Mouse (Mus musculus) T-cell, adult 2 months (primary cell): ENCODE results near the gene Htr6.
A peak's percentile ranks its signal among the peaks of the same experiment; 100 is the strongest.

Source experiments
- DNase-seq: peaks from one replicate; pipeline ENCODE4 v3.0.0; 2022; ENCODE audit warnings: low spot score

Htr6 gene

GRCm38 (mm10) chr4:139043600-139043999, 31.8 kb downstream of the Htr6 start:
- DNase-seq, result no peak

- no peak for DNase-seq
Measured at GRCm38 (mm10) chr4:139042611-139043010, 32.8 kb downstream of the Htr6 start.

DNA sequence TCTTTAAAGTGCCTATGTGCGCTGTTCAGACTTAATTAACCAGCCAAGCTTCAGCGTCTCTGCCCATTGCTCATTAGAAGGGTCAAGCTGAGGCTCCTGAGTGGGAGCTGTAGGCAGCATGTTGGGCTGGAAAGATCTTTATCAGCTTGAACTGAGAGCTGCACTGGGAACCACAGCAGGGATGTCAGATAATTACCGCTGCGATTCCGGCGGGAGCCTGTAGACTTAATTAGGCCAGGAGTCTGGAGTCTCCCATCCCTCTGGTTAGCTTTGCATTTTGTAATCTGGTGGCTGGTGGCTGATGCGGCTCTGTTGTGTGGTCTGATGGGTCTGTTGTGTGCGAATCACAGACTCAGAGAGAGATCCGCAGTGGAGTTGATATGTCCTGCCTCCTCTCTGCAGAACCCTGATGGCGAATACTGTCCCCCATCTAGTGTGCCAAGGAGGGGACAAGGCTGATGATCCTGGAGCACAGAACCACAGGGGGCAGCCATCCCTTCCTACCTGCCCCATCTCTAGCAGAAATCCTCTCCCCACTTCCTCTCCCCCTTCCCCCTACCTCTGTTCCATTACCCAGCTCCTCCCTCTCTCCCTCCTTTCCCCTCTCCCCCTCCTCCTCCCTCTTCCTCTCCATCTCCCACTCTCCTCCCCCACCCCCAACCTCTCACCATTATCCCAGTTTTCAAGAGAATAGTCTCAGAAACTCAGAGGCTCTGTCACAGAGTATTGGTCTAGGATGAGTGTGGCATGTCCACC, 35.1 kb downstream of the Htr6 start:
- no peak for DNase-seq

DNA sequence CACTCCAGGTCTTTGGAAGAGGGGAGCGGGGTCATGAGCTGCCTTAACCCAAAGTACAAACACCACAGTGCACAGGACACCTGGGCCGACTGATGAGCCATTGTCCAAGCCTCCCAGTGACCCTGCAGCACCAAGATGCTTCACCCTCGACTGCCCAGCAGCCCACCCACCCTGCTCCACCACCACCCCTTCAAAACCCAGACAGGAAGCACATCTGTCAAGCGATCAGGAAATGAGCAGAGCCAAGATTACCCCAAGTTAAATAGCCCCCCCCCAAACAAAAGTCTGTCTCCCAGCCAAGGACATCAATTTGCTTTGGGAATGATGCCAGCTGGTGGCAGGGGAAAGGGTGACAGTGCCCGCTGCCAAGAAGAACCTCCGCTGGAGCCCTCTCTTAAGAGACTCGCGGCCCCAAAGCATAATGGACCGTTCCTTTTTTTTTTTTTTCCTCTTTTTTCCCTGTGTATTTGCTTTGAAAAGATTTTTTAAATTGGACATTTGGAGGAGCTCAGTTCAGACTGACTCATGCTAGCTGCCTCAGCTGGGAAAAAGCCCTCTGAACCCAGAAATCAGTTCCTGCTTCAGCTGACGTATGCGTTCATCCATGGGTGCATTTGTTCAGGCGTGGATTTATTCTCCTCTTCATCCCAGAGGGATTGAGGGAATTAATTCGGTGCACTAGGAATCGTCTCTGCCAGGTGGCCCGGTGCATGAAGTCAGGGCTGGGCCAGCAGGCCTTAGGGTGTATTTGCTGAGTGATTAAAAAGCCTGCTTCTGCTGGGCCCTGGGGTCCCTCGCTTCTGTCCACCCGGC, 37.4 kb downstream of the Htr6 start:
- DNase-seq, result no peak

DNA sequence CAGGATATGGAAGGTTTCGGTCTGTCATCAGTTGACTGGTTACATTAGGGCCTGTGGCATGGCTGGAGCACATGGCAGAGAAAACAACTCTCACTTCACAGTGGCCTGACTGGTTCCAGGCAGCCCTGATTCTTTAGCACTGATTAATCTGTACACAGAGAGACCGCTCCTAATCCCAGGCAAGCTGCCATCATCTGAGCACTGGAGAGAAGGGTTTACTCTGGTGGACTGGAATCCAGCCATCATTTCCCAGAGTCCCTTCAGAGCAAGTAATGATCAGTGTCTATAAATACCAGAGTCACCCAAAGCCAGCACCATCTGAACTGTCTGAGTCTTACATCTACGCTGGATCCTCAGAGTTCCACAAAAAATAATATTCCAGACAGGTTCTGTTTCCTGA, 39.6 kb downstream of the Htr6 start:
- DNase-seq, result no peak

DNA sequence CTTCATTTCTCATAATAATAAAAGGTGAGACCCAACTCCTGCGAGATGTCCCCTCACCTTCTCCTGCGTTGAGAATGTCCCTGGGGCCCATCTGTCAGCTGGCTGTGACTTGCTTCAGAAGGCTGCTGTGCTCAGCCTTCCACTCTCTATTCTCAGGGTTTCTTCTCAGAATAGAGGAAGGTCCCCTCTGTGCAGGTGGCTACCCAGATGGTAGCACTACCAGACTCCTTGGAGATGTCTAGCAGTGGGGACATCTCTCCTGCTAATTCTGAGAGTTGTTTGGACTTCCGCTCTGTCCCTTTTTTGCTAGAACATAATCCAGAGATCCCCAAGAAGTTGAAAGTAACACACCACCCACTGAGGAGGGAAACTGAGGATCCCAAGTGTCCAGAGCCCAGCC, 40.4 kb downstream of the Htr6 start:
- DNase-seq, result no peak

- DNase-seq, result no peak
Measured at GRCm38 (mm10) chr4:139034540-139034939, 40.8 kb downstream of the Htr6 start.

GRCm38 (mm10) chr4:139034010-139034367, 41.4 kb downstream of the Htr6 start:
- no peak for DNase-seq

GRCm38 (mm10) chr4:139033263-139034009, 41.9 kb downstream of the Htr6 start:
- DNase-seq, result no peak

DNA sequence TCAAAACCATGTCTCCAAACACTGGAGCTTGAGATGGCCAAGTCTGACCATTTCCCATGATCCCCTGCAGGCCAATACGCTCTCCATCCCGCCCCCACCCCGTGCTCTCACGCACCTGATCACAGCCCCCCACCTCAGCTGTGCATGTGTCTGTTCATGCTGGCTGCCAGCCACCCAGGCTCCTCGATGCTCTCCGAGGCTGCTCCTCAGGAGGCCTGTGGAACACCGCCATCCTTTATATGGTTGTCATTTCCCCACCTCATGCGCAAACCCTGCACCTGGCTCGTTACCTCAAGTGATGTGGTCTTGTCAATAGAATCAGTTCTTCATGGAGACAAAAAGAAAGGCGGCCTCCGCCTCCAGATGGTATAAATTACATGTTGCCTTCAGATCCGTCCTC, 42.8 kb downstream of the Htr6 start:
- DNase-seq, result no peak

GRCm38 (mm10) chr4:139030675-139031074, 44.7 kb downstream of the Htr6 start:
- no peak for DNase-seq

GRCm38 (mm10) chr4:139024379-139024778, 51.0 kb downstream of the Htr6 start:
- DNase-seq, result no peak

DNA sequence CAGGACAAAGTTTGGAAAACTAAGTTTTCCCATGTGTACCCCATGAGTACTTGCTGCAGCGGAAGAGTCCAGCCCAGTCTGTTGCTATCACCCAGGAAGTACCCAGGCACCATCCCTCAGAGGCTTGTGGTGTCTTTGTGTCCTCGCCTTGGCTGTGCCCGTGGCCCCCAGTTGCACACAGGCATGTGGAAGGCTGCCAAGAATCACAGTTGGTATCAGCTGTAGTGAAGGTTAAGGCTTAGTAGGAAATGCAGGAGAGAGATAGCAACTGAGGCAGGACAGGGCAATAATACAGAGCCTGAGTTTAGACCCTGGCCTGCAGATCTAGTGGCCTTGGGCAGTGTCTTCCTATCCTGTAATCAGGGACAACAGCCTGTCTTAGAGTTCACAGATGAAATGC, 55.0 kb downstream of the Htr6 start:
- no peak for DNase-seq

DNA sequence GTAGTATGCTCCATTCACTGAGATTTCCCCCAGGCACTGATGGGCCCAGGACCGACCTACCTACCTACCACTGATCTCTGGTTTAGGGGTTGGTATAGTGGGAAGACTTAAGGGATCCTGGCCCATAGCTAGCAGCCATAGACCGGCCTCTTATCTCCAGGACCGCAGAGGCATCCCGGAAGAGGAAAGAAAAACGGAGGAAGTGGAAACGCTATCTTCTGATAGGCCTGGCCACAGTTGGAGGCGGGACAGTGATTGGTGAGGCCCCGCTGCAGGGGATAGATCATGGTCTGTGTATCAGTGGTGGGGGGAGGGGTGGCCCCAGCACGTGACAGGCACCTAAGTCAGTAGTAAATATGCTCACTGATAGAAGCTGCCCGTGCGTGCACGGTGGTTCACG, 56.0 kb downstream of the Htr6 start:
- no peak for DNase-seq

DNA sequence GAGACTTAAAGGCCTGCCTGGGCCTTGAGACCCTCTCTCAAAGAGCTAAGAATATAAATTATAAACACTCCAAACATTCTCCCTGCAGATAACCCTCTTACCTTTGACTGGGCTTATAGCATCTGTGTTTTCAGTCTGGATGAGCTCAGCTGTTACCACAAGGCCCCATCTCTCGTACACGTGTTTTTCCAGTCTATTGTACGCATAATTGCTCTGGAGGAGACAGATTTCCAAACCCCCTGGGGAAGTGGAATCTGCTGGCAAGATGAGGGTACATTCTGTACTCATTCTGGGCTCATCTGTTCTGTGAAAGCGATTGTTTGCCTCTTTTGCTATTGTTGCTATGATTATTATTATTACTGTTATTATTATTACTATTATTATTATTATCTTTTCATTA, 56.4 kb downstream of the Htr6 start:
- DNase-seq, result no peak

DNA sequence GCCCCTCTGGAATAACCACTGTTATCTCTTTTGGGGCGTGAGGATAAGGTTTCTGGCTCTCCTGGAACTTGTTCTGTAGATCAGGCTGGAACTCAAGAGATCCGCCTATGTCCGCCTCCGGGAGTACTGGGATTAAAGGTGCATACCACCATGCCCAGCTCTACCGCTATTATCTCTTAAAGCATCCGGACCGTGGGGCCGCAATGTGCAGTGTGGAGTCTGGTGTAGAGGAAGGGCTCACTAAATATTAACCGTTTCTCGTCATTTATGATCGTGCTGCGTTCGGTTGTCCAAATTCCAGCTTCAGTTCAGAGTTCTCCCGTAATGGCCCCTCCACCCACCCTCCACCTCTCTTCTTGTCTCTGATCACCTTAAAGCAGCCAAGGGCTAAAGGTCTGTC, 57.0 kb downstream of the Htr6 start:
- no peak for DNase-seq

GRCm38 (mm10) chr4:139014793-139015192, 60.6 kb downstream of the Htr6 start:
- peak; percentile 10 for DNase-seq

DNA sequence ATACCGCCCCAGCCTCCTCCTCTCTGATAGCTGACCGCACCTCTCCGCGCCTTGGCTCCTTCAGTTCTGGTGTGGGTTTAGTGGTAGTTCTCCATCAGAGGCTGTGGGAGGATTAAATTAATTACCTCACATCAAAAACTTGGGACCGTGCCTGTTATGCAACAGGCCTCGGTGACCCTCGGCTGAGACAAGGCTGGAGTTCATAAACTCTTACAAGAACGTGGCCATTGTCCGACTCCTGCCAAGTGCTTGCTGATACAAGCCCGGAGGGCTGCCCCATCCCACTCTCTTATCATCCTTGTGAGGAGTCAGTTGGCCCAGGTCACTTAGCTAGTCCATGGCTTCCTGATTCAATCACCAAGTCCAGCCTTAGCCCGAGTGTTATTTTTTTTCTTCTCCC, 62.1 kb downstream of the Htr6 start:
- no peak for DNase-seq

DNA sequence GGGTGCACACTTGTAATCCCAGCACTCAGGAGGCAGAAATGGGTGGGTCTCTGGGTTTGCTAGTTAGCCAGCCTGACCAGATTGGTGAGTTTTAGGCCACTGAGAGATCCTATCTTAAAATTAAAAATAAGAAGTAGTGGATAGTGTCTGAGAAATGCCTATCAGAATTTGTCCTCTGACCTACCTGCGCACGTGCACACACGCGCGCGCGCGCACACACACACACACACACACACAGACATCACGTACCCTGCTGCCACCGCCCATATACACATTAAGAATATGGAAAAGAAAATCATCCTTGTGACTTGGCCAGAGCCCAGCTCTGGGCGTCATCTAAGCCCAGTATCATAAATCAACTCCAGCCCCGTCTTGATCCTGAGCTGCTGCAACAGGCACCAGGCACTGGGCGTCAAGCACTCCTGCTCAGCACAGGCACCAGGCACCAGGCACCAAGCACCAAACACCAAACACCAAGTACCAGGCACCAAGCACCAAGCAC, 64.1 kb downstream of the Htr6 start:
- DNase-seq, result no peak
